Mouse (Mus musculus) embryonic fibroblast, embryonic 13.5 days (primary cell): ENCODE measurements around the gene Naif1.

ENCODE experiments used
- CTCF ChIP-seq: IDR thresholded peaks from 2 replicates; pipeline ENCODE4 v1.5.1; 2011; ENCODE audit warnings: mild to moderate bottlenecking, control low read depth, low read length, moderate library complexity, borderline replicate concordance; ENCODE audit not compliant: insufficient read depth
- POLR2A ChIP-seq: IDR thresholded peaks from 2 replicates; pipeline ENCODE4 v1.6.1; 2011; ENCODE audit warnings: low read depth, mild to moderate bottlenecking, control low read depth, low read length, moderate library complexity

- TF ChIP-seq POLR2A (no peak), CTCF (no peak)
These were observed 29.6 kb upstream of the Naif1 start for GRCm38 (mm10) chr2:32420647-32421046.
